Mouse (Mus musculus) hindbrain, embryonic 14.5 days (tissue): ENCODE data around the gene Akap13. TPM values are rescaled to one million over a fixed set of nuclear protein-coding genes. Genes with fewer than 3 reads are reported as not detected.

Experiments used
- ATAC-seq: fragments of 200-750 bp; cut with Nextera tagmentation; 2 replicates; pipeline ENCODE4 v1.8.0; 2017; ENCODE audit warnings: moderate number of reproducible peaks, mild to moderate bottlenecking, moderate TSS enrichment, moderate library complexity; ENCODE audit not compliant: low FRiP score
- DNase-seq: peaks from one replicate; pipeline ENCODE4 v3.0.0-alpha.2; 2015; ENCODE audit warnings: low spot score
- H3K27ac ChIP-seq: fragments of 300-500 bp; sonication (generic); 2 replicates; pipeline ENCODE4 v1.5.1; 2014; ENCODE audit warnings: mild to moderate bottlenecking, moderate library complexity
- H3K27me3 ChIP-seq: fragments of 300-500 bp; sonication (generic); 2 replicates; pipeline ENCODE4 v1.6.1; 2014; ENCODE audit warnings: mild to moderate bottlenecking, low read length, mixed read lengths; ENCODE audit not compliant: control insufficient read depth, insufficient read depth
- H3K36me3 ChIP-seq: fragments of 300-500 bp; sonication (generic); replicated peaks from 2 replicates; pipeline ENCODE4 v1.6.1; 2014; ENCODE audit not compliant: control insufficient read depth, insufficient read depth
- H3K4me1 ChIP-seq: fragments of 300-500 bp; sonication (generic); replicated peaks from 2 replicates; pipeline ENCODE4 v1.6.1; 2014; ENCODE audit warnings: antibody characterized with exemption, low read length, mixed read lengths; ENCODE audit not compliant: control insufficient read depth, insufficient read depth
- H3K4me2 ChIP-seq: fragments of 300-500 bp; sonication (generic); replicated peaks from 2 replicates; pipeline ENCODE4 v1.6.1; 2014; ENCODE audit warnings: mild to moderate bottlenecking, moderate library complexity
- H3K4me3 ChIP-seq: fragments of 300-500 bp; sonication (generic); replicated peaks from 2 replicates; pipeline ENCODE4 v1.5.1; 2014; ENCODE audit warnings: mild to moderate bottlenecking, low read length
- H3K9ac ChIP-seq: fragments of 300-500 bp; sonication (generic); 2 replicates; pipeline ENCODE4 v1.6.1; 2014
- H3K9me3 ChIP-seq: fragments of 300-500 bp; sonication (generic); 2 replicates; pipeline ENCODE4 v1.6.1; 2016; ENCODE audit warnings: low read length; ENCODE audit not compliant: control insufficient read depth
- WGBS: fragments of 180-500 bp; shearing (Covaris S2); extraction: QIAGEN DNeasy Blood & Tissue Kit; methylation state at CpG from one replicate; pipeline ENCODE4 v1.1.7; 2014; 5-methylcytosine and 5-hydroxymethylcytosine counted together
- polyA plus RNA-seq: library from polyadenylated mRNA; unstranded; fragments of >200 nt; fragmentation: Nextera tagmentation; extraction: Ambion mirVana; gene quantifications from 2 replicates; pipeline ENCODE4 v1.2.1, GENCODE M21; 2014

Gene Akap13
- polyA plus RNA-seq, 1 experiment from 2014 or later, result 19.8 TPM

DNA sequence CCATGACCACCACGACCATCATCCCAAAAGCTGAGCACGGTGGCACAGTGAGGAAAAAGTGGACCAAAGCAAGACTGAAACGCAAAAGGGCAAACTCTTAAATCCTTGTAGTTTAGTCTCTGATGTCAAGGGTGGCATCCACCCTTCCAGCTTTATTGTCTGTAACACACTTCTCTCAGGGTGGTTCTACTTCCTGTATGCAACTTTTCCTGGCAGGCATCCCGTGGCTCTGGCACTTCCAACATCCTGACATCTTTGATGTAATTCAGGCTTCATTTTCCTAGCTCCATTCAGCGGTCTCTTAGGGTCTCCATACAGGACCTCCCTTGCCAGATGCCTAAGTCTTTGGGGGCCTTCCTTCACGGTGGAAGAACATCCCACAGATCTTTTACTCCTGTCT lies 122.0 kb downstream of the Akap13 start:
- 83% methylated on average over 6 of the region's 6 CpGs for WGBS
- Histone ChIP-seq H3K4me3 (no peak overlapping the region), H3K9ac (no peak overlapping the region), H3K36me3 (no peaks in the 10 kb centered on the region), H3K27me3 (no peaks in the 10 kb centered on the region), H3K4me1 (no peaks in the 10 kb centered on the region), H3K9me3 (no peaks in the 10 kb centered on the region), H3K27ac (no peak overlapping the region), H3K4me2 (no peak overlapping the region)
- DNase-seq (no peak), ATAC-seq (no peak)

DNA sequence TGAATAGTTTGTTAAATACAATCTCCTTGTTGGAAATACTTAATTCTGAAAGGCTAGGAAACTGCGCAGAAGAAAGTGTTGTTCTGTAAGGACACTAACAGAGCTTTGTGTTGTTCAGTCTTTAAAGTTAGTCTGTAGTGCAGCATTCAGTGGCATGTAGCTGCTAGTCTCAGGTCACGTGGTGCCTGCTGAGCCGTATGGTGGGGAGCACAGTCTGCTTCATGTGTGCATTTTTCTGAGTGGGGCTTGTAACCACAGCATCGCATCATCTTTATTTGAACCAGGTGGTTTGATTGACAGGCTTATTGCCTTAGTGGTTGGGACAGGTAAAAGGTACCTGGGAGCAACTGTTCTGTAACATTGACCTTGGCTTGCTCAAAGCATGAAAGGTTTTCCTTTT lies 123.3 kb downstream of the Akap13 start:
- no peaks in the 10 kb centered on the region for H3K4me1 ChIP-seq
- H3K36me3 ChIP-seq, result no peaks in the 10 kb centered on the region
- ATAC-seq, result no peak
- WGBS, result 87% methylated on average over 4 of the region's 4 CpGs
- H3K4me3 ChIP-seq, result no peak overlapping the region
- no peaks in the 10 kb centered on the region for H3K9me3 ChIP-seq
- H3K4me2 ChIP-seq, result no peak overlapping the region
- no peak overlapping the region for H3K27ac ChIP-seq
- DNase-seq, result no peak
- H3K27me3 ChIP-seq, result no peaks in the 10 kb centered on the region
- no peak overlapping the region for H3K9ac ChIP-seq

DNA sequence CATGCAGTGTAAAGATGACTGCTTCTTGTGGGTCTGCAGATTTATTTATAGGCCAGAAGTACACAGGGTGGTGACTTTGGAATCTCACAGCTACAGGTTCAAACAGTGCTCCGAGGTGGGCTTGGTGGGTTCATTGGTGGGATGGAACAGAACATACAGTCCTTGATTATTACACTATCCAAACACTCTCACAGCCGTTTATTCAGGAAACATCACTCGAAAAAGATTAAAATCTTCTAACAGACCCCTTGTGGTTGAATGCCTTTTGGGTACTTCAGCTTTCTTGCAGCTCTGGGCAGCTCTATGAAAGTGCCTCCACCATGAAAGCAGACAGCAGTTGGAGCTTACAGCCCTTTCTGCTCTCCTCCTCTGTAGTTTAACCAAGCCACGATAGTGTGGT lies 126.8 kb downstream of the Akap13 start:
- no peak overlapping the region for H3K27ac ChIP-seq
- no peaks in the 10 kb centered on the region for H3K27me3 ChIP-seq
- H3K4me3 ChIP-seq, result no peak overlapping the region
- whole genome bisulfite sequencing, result 92% methylated on average over 4 of the region's 4 CpGs
- no peak for DNase-seq
- no peaks in the 10 kb centered on the region for H3K9me3 ChIP-seq
- H3K9ac ChIP-seq, result no peak overlapping the region
- no peak for ATAC-seq
- H3K4me2 ChIP-seq, result no peak overlapping the region
- no peaks in the 10 kb centered on the region for H3K4me1 ChIP-seq
- no peaks in the 10 kb centered on the region for H3K36me3 ChIP-seq

DNA sequence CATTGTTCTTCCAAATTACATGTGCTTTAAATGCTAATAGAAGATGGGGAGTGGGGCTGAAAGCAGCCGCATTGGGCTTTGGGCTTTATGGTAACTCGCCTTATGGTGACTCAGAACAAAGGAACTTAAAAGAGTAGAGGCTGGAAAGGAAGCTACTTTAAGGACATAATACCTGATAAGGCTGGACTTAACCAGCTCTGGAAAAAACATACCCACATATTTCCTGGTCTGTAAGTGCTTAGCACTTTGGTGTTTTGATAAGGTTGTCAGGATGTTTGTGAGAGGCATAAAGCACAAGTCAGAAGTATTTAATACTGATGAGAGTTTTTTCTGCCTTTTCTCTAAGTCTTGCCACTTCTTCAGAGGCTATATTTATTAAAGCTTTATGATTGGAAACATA lies 128.8 kb downstream of the Akap13 start:
- ATAC-seq (no peak), DNase-seq (no peak)
- H3K4me3 ChIP-seq, result no peak overlapping the region
- 97% methylated on average over 2 of the region's 2 CpGs for WGBS
- no peaks in the 10 kb centered on the region for H3K27me3 ChIP-seq
- no peaks in the 10 kb centered on the region for H3K36me3 ChIP-seq
- H3K9me3 ChIP-seq, result no peaks in the 10 kb centered on the region
- no peaks in the 10 kb centered on the region for H3K4me1 ChIP-seq
- no peak overlapping the region for H3K9ac ChIP-seq
- no peak overlapping the region for H3K4me2 ChIP-seq
- H3K27ac ChIP-seq, result no peak overlapping the region

DNA sequence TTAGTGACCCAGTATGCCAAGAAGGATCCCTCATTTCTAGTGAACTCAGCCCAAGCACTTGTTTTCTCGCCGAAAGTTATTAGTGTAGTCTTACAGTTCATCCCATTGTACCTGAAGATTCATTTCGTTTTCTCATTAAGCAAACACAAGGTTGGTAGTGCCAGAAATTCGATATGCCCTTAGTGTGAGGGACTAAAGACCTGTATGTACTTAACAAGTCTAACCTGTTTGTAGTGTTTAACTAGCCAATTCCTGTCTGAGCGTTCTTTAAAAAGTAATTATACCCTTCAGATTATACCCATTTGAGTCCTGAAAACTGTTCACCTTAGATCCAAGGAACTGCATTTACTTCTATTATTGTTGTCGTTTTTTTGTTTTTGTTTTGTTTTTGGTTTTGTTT lies 130.1 kb downstream of the Akap13 start:
- ATAC-seq (no peak), DNase-seq (no peak)
- Histone ChIP-seq H3K9me3 (no peaks in the 10 kb centered on the region), H3K36me3 (no peaks in the 10 kb centered on the region), H3K4me2 (no peak overlapping the region), H3K27ac (no peak overlapping the region), H3K4me1 (no peaks in the 10 kb centered on the region), H3K9ac (no peak overlapping the region), H3K27me3 (no peaks in the 10 kb centered on the region), H3K4me3 (no peak overlapping the region)
- WGBS, result 95% methylated on average over 6 of the region's 6 CpGs

- H3K4me3 ChIP-seq, result no peak overlapping the region
- H3K36me3 ChIP-seq, result no peaks in the 10 kb centered on the region
- no peak overlapping the region for H3K27ac ChIP-seq
- H3K4me2 ChIP-seq, result no peak overlapping the region
- H3K4me1 ChIP-seq, result no peaks in the 10 kb centered on the region
- no peaks in the 10 kb centered on the region for H3K9me3 ChIP-seq
- 78% methylated on average over 14 of the region's 14 CpGs for WGBS
- DNase-seq (no peak), ATAC-seq (no peak)
- H3K27me3 ChIP-seq, result no peaks in the 10 kb centered on the region
- no peak overlapping the region for H3K9ac ChIP-seq
Observed at GRCm38 (mm10) chr7:75586113-75586512, 130.8 kb downstream of the Akap13 start.

DNA sequence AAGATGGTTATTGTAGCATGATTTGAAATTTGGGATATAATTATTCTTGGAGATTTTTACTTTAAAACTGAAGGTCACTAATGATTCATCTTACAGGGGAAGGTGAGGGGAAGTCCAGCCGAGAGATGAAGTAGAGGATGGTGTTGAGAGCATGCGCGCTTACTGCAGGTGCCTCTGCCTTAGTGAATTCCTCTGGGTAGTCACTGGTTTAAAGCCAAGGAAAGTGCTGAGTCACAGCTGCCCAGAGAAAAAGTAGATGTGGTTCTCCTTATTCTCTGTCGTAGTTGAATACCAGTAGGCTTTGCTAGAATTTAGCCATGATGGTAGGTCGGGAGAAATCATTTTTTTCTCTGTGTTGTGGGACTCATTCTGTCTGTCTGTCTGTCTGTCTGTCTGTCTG lies 132.4 kb downstream of the Akap13 start:
- Histone ChIP-seq H3K27me3 (no peaks in the 10 kb centered on the region), H3K4me1 (no peaks in the 10 kb centered on the region), H3K4me3 (no peak overlapping the region), H3K27ac (no peak overlapping the region), H3K9me3 (no peaks in the 10 kb centered on the region), H3K36me3 (no peaks in the 10 kb centered on the region), H3K4me2 (no peak overlapping the region), H3K9ac (no peak overlapping the region)
- no peak for ATAC-seq
- DNase-seq, result no peak
- WGBS, result 90% methylated on average over 5 of the region's 5 CpGs

GRCm38 (mm10) chr7:75589304-75589973 lies 134.1 kb downstream of the Akap13 start:
- no peaks in the 10 kb centered on the region for H3K27me3 ChIP-seq
- H3K36me3 ChIP-seq, result no peaks in the 10 kb centered on the region
- no peak overlapping the region for H3K9ac ChIP-seq
- no peaks in the 10 kb centered on the region for H3K4me1 ChIP-seq
- ATAC-seq (no peak), DNase-seq (no peak)
- H3K9me3 ChIP-seq, result no peaks in the 10 kb centered on the region
- H3K4me3 ChIP-seq, result no peak overlapping the region
- H3K27ac ChIP-seq, result no peak overlapping the region
- 93% methylated on average over 8 of the region's 8 CpGs for WGBS
- H3K4me2 ChIP-seq, result no peak overlapping the region

GRCm38 (mm10) chr7:75591961-75592360 lies 136.6 kb downstream of the Akap13 start:
- 91% methylated on average over 1 of the region's 1 CpGs for WGBS
- no peak overlapping the region for H3K4me3 ChIP-seq
- H3K4me1 ChIP-seq, result no peaks in the 10 kb centered on the region
- no peaks in the 10 kb centered on the region for H3K27me3 ChIP-seq
- no peak overlapping the region for H3K27ac ChIP-seq
- no peak for DNase-seq
- no peak overlapping the region for H3K9ac ChIP-seq
- ATAC-seq, result no peak
- no peak overlapping the region for H3K4me2 ChIP-seq
- H3K36me3 ChIP-seq, result no peaks in the 10 kb centered on the region
- H3K9me3 ChIP-seq, result no peaks in the 10 kb centered on the region

DNA sequence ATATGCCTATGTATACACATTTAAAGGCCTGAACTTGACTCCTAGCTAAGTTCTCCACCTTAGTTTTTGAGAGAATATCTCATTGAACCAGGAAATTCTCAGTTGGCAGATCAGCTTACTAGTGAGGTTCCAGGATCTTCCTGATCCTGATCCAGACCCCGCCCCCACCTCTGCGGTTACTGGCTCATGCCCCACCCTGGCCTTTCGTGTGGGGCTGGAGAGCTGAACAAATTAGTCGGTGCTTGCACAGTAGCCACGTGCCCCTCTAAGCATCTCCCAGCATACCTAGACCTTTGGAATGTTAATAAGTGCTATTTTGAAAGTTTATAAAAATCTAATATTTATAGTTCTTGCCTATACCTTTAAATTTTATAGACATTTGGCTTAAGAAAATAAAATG lies 139.5 kb downstream of the Akap13 start:
- DNase-seq (no peak), ATAC-seq (no peak)
- Histone ChIP-seq H3K36me3 (no peaks in the 10 kb centered on the region), H3K4me1 (no peaks in the 10 kb centered on the region), H3K27me3 (no peaks in the 10 kb centered on the region), H3K9me3 (no peaks in the 10 kb centered on the region), H3K9ac (no peak overlapping the region), H3K27ac (no peak overlapping the region), H3K4me3 (no peak overlapping the region), H3K4me2 (no peak overlapping the region)
- 86% methylated on average over 5 of the region's 5 CpGs for WGBS
